Mouse (Mus musculus) natural killer cell, adult 2 months (primary cell): ENCODE results near the gene Pnkp.

Source experiments
- DNase-seq, 2 experiments: peaks; one replicate each; pipeline ENCODE4 v3.0.0; 2022; ENCODE audit warnings: low spot score in 2 of 2

The Pnkp gene

GRCm38 (mm10) chr7:44826771-44827170 lies 30.2 kb upstream of the Pnkp start:
- peak in 1 of 2 experiments; percentile 65 for DNase-seq

- no peak for DNase-seq
Observed at GRCm38 (mm10) chr7:44828706-44829105, 28.2 kb upstream of the Pnkp start.

GRCm38 (mm10) chr7:44832763-44833162 lies 24.2 kb upstream of the Pnkp start:
- no peak for DNase-seq

GRCm38 (mm10) chr7:44835373-44836015 lies 21.4 kb upstream of the Pnkp start:
- DNase-seq = peak; percentile 59 to 70

- peak in 1 of 2 experiments; percentile 53 for DNase-seq
Observed at GRCm38 (mm10) chr7:44836016-44836404, 20.9 kb upstream of the Pnkp start.

- DNase-seq = no peak
Observed at GRCm38 (mm10) chr7:44836423-44837053, 20.4 kb upstream of the Pnkp start.

- no peak for DNase-seq
Observed at GRCm38 (mm10) chr7:44838073-44838472, 18.9 kb upstream of the Pnkp start.

- DNase-seq = no peak
Observed at GRCm38 (mm10) chr7:44839171-44839490, 17.8 kb upstream of the Pnkp start.

GRCm38 (mm10) chr7:44839491-44840191 lies 17.3 kb upstream of the Pnkp start:
- DNase-seq = peak; percentile 75 to 80

- peak in 1 of 2 experiments; percentile 49 for DNase-seq
Observed at GRCm38 (mm10) chr7:44840426-44840825, 16.5 kb upstream of the Pnkp start.

GRCm38 (mm10) chr7:44841825-44842463 lies 15.0 kb upstream of the Pnkp start:
- DNase-seq = no peak

GRCm38 (mm10) chr7:44845006-44845405 lies 11.9 kb upstream of the Pnkp start:
- DNase-seq = no peak

GRCm38 (mm10) chr7:44846804-44847203 lies 10.1 kb upstream of the Pnkp start:
- DNase-seq = no peak

- no peak for DNase-seq
Observed at GRCm38 (mm10) chr7:44847772-44848171, 9.2 kb upstream of the Pnkp start.

GRCm38 (mm10) chr7:44848561-44849415 lies 8.2 kb upstream of the Pnkp start, which contains the start of the genes Akt1s1 and Tbc1d17:
Gene Akt1s1, plus strand, starts transcription at chr7:44848991.
Gene Tbc1d17, minus strand, starts transcription at chr7:44849079.
- DNase-seq = peak; percentile 99

GRCm38 (mm10) chr7:44849416-44850111 lies 7.4 kb upstream of the Pnkp start:
- DNase-seq = peak; percentile 85 to 88

- DNase-seq = peak in 1 of 2 experiments; percentile 45
Observed at GRCm38 (mm10) chr7:44850146-44850545, 6.8 kb upstream of the Pnkp start.

- DNase-seq = no peak
Observed at GRCm38 (mm10) chr7:44850789-44851624, 5.9 kb upstream of the Pnkp start.

- DNase-seq = no peak
Observed at GRCm38 (mm10) chr7:44851625-44852234, 5.2 kb upstream of the Pnkp start.
